Mouse (Mus musculus) ovary, postnatal 36 days (tissue): ENCODE measurements at regions not wholly inside any gene's neighbourhood (a gene's known extent, or its start where the extent isn't known, plus 50 kb on each side); places are given as distances from the start of the nearest gene placed in this dataset.
"Not testable (repeated sequence)": the region's sequence is repeated elsewhere in the genome, so short reads cannot be mapped to it uniquely, and the experiment has no call there.

Source experiments
- DNase-seq: peaks from one replicate; pipeline ENCODE4 v3.0.0; 2022; ENCODE audit warnings: low spot score, mixed read lengths

DNA sequence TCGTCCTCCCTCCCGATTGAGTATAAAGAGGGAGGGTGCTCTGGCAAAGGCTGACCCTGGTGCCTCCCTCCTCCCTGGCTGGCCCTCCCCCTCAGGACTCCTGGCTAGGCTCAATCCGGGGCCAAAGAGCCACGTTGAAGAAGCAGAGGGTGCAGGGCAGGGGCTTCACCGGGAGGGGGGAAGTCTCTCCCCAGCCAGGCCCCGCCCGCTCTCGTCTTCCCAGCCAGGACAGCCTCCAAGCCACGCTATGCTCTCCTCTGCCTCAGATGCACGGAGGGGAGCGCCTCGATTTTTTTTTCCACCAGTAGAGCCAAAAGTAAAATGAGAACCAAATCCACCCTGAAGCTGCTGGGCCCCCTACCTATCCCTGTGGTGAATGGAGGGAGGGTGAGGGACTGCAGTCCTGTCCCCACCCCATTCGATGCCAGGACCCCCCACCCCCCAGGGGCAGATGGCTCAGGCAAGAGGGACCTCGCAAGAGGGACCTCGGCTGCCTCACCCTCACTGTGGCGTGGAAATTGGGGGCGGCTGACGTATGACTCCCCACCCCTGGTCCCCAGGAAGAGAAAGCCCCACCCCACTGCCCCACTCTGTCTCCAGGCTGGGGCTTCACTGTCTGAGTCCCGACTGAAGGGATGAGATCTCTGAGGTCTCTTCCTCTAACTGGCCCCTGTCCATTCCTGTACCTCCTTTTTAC lies 53.2 kb upstream of the Col1a1 start:
- no peak for DNase-seq

DNA sequence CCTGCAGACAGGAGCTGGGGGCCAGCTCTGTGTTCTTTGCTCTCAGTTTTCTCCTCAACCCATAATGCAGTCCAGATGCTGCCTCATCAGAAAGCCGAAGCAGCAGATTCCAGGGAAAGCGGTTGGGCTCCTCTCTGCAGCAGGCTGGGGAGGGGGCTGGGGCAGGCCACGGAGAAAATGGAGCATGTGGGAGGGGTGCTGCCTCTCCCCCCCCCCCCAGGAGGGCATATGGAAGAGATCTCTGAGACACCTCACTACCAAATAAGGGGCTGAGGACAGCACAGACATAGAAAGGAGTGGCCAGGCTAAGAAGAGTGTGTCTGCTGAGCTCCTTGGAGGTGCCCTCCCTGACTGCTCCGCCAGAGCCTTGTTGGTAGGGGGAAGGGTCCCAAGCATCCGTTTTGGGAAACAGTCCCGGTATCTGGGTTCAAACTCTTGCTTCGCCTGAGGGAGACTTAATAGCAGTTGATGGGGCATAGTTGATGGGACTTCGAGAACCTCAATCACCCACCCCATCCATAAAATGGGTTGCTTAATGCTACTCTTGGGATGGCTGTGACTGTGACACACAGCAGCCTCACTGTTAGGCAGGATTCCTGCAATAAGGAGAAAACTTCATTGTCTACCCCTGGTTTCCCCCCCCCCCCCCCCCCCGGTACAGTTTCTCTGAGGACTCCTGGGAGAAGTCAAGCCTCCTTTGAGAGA lies 53.9 kb upstream of the Col1a1 start:
- no peak for DNase-seq

DNA sequence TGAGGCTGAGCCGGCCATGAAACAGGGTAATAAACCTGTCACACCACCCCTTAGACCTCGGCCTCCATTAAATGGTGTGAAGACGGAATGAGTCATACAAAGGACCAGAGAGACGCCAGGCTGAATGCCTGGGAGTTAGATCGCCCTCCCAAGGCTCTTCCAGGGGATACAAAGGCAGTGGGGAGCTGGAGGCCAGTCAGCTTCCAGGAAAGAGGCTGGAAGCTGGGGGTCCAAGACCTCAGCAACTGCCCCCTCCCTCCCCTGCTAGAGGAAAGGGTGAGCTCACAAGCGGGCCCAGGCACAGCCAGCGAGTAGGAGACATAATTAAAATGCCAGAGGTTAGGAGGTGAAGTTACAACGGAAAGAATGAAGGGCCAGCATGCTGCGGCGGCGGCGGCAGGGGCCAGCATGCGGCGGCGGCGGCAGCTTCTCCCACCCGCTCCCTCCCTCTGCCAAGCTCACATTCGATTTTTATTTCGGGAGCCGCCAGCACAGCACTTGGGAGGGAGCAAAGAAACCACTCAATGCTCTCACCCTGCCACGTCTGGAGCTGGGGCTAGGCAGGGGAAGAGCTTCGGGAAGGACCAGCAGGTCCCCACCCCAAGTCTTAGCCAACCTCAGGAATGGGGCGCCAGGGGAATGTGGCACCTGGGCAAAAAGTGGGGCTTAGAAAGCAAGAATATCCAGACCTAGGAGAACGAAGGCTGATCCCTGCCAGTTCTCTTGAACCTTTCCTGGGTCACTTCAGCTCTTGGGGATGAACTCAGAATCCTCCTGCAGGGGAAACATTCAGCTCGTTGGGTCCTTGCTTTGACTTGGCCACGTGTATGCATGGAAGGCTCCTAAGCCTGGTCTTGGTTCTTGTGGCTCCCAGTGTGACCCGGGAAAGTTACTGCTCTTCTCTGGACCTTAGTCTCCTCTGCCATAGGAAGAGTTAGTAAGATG lies 54.9 kb upstream of the Col1a1 start:
- no peak for DNase-seq

DNA sequence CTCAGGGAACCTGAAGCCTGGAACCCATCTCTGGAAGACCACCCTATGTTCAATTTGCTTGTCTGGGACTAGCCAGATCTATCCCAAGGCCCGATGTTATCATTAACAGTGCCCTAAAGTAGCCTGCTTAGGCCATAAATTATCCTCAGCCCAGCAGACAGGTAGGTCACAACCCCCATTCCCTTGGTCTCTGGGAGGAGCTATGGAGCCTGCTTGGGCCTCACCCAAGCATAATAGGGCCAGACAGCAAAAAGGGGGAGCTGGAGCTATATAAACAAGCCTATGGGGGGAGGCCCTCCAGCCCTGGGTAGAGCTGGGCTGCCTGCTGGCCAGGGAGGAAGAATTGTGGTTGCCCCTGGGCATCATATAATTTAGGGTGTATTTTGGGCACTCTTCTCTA lies 59.3 kb upstream of the Col1a1 start:
- no peak for DNase-seq

DNA sequence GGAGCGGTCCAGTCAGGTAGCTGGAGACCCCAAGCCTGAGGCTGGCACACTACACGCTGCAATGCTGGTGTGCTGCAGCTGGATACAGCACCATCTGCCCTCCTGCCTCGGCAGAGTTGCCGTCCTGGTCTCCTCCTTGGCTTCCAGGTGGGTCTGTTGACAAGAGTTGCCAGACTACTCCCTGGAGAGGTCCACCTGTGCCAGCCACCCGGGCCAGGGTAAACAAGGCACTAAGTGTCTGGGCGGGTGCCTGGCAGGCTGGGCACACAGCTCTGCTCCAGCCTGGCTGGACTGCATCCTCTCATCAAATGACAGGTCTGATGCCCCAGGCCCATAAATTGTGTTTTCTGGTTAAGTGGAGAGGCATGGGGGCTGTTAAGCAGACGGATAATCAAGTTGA lies 61.0 kb upstream of the Col1a1 start:
- DNase-seq: no peak

DNA sequence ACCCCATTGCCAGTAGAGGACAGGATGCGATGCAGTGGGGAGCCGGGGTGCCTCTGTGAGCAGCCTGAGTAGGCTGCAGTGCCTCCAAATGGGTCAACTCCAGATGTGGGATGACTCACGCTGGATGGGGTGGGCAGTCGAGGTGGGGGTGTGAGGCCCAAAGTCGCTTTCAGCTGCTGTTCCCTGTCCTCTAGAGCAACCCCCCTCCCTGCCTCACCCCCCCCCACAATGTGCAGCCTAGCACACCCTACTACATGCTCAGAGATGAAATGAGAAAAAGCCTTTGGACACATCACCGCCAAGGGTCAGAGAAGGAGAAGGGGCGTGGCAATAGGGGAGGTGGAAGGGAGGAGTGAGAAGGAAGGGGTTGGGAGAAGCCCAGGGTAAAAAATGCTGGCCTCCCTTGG lies 61.9 kb upstream of the Col1a1 start:
- no peak for DNase-seq

DNA sequence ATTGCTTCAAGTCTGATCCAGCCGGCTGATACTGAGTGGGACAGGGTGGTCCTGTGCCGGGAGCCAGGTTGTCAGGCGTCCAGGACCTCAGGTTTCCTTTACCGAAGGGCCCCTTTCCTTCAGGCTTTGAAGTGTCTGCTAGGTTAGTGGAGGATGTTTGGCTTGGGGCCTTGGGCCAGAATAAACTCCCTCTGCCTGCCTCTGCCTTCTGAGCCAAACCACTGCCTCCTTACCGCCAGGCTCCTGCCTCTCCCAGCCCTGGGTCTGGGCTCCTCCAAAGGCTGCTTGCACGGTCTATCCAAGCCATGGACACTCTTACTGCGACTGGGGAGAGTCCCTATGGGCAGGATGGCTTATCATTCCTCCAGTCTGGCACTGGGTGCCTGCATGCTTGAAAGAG lies 62.3 kb upstream of the Col1a1 start:
- no peak for DNase-seq

DNA sequence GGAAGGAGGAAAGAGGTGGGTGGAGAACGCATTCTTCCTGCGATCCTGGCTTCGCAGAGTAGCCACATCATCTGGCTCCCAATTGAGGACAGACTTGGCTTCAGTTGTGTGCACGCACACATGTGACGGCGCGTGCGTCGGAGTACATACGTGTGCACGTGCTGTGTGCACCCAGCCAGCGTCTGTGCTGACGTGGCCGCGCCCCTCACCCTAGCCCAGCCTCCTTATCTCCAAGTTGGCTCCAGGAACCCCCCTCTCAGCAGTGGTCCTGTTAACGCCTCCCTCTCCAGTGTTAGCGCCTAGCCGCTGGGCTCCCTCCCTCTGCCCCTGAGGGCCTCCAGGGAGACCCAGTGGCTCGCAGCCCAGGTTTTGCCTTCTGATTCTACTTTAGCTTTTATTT lies 63.1 kb upstream of the Col1a1 start:
- peak; percentile 56 for DNase-seq

DNA sequence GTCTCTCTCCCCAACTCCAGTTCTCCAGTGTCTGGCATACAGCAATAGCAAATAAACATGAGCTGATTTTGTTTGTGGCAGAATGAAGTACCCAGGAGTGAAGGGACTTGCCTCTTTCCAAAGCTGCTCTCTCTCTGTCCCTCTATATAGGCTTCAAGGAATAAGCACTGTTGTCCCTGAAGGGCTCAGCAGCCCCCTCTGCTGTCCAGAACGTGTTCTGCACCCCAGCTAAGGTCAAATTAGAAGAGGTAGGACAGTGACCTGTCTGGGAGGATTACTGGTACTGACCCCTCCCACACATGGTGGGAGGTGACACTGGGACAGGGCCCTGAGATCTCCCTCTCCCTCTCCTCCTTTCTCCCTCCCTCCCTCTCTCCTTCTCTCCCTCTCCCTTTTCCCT lies 65.7 kb upstream of the Col1a1 start:
- peak; percentile 66 for DNase-seq

DNA sequence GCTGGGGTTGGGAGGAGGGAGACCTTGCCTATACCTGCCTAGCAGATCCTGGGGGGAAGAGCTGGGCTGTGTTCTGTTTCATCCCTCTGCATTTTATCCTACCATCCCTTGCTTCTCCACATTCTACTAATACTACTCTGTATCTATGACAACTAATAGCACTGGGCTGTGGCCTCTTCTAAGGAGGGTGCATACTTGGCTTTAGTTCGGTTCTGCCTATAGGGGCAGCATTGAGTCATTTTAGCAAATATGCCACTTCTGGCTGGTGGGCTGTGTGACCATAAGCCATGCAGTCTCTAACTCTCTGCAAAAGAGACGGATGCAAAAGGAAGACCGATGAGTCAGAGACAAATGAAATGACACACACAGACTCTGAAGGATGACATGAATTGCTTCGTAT lies 66.2 kb upstream of the Col1a1 start:
- DNase-seq: not testable (repeated sequence)

DNA sequence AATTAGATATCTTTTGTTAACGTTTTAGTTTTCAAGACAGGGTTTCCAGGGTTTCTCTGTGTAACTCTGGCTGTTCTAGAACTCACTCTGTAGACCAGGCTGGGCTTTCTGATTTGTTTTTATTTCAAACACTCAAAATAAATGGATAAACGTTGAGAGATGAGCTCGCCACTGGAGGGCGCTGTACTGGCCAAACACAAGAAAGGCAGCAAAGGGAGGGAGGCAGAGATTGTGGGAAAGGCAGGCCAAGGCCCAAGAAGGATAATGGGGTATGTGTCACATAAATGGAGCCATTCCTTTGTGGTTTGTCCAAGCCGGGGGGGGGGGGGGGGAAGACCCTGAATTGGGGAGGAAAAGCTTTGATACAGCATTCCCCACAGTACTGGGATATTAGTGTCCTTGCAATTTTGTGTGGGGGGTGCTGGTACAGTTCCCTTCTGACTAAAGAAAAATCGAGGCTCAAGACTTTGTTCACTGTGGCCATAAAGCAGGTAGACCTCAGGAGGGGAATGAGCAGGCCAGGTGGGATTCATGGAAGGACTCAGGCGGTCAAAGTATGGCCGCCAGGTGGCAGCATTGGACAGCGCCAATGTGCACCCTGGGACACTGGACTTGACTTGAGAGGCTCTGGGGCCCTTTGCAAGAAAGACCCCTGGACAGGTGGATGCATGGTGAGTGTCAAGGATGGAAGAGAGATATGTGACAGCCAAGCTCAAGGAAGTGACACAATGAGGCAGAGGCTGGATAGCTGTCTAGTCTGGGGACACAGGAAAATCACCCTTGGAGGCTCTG lies 69.7 kb upstream of the Col1a1 start:
- peak; percentile 74 for DNase-seq

DNA sequence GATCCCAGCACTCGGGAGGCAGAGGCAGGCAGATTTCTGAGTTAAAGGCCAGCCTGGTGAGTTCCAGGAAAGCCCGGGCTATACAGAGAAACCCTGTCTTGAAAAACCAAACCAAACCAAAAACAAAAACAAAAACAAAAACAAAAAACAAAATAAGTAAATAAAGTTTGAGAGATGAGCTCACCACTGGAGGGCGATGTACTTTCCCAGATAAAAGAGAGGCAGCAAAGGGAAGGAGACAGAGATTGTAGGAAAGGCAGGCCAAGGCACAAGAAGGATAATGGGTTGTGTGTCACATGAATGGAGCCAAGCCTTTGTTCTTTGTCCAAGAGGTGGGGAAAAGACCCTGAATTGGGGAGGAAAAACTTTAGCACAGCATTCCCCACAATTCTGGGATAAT lies 67.6 kb upstream of the Tmem92 start:
- DNase-seq: no peak

DNA sequence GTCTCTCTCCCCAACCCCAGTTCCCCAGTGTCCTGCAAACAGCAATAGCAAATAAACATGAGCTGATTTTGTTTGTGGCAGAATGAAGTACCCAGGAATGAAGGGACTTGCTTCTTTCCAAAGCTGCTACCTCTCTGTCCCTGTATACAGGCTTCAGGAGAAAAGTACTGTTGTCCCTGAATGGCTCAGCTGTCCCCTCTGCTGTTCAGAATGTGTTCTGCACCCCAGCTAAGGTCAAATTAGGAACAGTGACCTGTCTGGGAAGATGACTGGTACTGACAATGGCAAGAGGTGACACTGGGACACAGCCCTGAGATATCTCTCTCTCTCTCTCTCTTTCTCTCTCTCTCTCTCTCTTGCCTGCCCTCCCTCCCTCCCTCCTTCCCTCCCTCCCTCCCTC lies 56.6 kb upstream of the Tmem92 start:
- DNase-seq: no peak

DNA sequence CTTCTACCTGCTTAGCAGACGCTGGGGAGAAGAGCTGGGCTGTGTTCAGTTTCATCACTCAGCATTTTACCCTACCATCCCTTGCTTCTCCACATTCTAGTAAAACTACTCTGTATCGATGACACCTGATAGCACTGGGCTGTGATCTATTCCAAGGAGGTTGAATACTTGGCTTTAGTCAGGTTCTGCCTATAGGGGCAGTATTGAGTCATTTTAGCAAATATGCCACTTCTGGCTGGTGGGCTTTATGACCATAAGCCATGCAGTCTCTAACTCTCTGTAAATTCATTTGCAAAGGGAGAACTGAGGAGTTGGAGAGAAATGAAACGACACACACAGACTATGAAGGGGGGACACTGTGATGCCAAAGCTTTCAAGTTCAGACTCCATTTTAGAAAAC lies 55.6 kb upstream of the Tmem92 start:
- no peak for DNase-seq

DNA sequence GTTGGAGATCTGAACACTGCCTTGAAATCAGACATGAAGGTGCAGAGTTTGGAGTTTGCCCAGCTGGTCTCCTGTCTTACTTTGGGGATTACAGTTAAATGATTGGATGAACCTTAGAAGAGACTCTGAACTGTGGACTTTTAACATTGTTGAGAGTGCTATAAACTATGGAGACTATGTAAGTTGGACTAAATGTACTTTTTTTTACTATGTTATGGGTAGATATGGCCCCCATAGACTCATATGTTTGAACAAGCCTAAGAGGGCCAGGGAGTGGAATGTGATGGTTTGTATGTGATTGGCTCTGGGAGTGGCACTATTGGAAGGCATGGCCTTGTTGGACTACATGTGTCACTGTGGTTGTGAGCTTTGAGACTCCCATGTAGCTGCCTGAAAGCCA lies 53.8 kb upstream of the Tmem92 start:
- DNase-seq: no peak

DNA sequence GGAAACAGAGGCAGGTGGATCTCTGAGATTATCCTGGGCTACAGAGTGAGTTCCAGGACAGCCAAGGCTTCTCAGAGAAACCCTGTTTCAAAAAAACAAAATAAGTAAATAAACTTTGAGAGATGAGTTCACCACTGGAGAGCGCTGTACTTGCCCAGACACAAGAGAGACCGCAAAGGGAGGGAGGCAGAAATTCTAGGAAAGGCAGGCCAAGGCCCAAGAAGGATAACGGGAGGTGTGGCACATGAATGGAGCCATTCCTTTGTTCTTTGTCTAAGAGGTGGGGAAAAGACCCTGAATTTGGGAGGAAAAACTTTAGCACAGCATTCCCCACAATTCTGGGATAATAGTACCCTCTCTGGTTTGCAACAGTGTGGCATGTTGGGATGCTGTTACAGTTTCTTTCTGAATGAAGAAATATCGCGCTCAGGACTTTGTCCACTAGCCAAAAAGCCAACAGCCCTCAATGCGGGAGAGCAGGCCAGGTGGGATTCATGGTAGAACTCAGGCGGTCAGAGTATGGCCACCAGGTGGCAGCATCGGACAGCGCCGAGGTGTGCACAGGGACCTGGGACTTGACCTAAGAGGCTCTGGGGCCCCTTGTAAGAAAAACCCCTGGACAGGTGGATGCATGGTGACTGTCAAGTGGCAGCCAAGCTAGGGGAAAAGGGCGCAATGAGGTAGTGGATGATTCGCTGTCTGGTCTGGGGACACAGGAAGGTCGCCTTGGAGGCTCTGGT lies 49.9 kb upstream of the Tmem92 start:
- DNase-seq: peak; percentile 57
